Mouse (Mus musculus): ENCODE data around the gene Tcp11x2. TPM values are rescaled to one million over a fixed set of nuclear protein-coding genes. Genes with fewer than 3 reads are reported as not detected.

The Tcp11x2 gene
- 0.08 TPM in 1 of 2 replicates, not detected in the other for polyA plus RNA-seq (2015; fragmentation: Nextera tagmentation; extraction: Ambion mirVana)

- no peaks in the 10 kb centered on the region for H3K36me3 ChIP-seq (ENCODE audit: control insufficient read depth, insufficient read depth, low read length)
- H3K4me2 ChIP-seq (ENCODE audit: low read depth, low read length) = no peak within 1 kb of the TSS
- no peak within 1 kb of the TSS for H3K4me3 ChIP-seq (replicated peaks; ENCODE audit: low read length)
- H3K27ac ChIP-seq (ENCODE audit: low read length) = no peak within 1 kb of the TSS
- no peak within 1 kb of the TSS for H3K9ac ChIP-seq (ENCODE audit: low read length)
- no peaks in the 10 kb centered on the region for H3K9me3 ChIP-seq (replicated peaks; ENCODE audit: control insufficient read depth, low read length)
- ATAC-seq (ENCODE audit: insufficient read depth, low FRiP score) = no peak
- H3K27me3 ChIP-seq (ENCODE audit: control insufficient read depth, insufficient read depth, low read length) = no peaks in the 10 kb centered on the region; the same call in 1 of the 2 replicates
- 54% methylated on average over 1 of the region's 1 CpGs for WGBS
- H3K4me1 ChIP-seq (ENCODE audit: control insufficient read depth, insufficient read depth, low read length) = no peaks in the 10 kb centered on the region
Observed at GRCm38 (mm10) chrX:135693633-135694032, at the start of gene Tcp11x2. Tcp11x2 (minus strand) TSS chrX:135693790.

DNA sequence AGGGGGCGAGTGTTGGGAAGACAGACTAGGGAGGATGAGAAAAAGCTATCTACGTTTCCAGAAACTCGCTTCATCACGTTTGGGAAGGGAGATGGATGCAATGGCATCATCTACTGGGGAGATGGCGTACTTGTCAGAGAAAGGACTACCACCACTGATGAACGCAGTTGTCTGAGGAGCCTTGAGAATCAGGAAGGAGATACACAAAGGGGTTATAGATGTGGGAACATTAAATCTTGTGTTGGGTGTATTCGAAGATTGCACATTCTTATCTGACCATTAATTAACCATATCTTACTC lies 49.4 kb upstream of the Tcp11x2 start:
- Histone ChIP-seq H3K9me3 (replicated peaks; ENCODE audit: control insufficient read depth, low read length) (no peaks in the 10 kb centered on the region), H3K4me2 (ENCODE audit: low read depth, low read length) (peak overlapping the region; percentile 56), H3K27ac (ENCODE audit: low read length) (no peak overlapping the region; the same call in 1 of the 2 replicates), H3K36me3 (ENCODE audit: control insufficient read depth, insufficient read depth, low read length) (no peaks in the 10 kb centered on the region), H3K9ac (ENCODE audit: low read length) (peak overlapping the region; percentile 75), H3K27me3 (ENCODE audit: control insufficient read depth, insufficient read depth, low read length) (no peaks in the 10 kb centered on the region), H3K4me3 (replicated peaks; ENCODE audit: low read length) (peak overlapping the region; percentile 65), H3K4me1 (ENCODE audit: control insufficient read depth, insufficient read depth, low read length) (no peaks in the 10 kb centered on the region)
- no peak for ATAC-seq (ENCODE audit: insufficient read depth, low FRiP score)
- WGBS = 10% methylated on average over 7 of the region's 7 CpGs

DNA sequence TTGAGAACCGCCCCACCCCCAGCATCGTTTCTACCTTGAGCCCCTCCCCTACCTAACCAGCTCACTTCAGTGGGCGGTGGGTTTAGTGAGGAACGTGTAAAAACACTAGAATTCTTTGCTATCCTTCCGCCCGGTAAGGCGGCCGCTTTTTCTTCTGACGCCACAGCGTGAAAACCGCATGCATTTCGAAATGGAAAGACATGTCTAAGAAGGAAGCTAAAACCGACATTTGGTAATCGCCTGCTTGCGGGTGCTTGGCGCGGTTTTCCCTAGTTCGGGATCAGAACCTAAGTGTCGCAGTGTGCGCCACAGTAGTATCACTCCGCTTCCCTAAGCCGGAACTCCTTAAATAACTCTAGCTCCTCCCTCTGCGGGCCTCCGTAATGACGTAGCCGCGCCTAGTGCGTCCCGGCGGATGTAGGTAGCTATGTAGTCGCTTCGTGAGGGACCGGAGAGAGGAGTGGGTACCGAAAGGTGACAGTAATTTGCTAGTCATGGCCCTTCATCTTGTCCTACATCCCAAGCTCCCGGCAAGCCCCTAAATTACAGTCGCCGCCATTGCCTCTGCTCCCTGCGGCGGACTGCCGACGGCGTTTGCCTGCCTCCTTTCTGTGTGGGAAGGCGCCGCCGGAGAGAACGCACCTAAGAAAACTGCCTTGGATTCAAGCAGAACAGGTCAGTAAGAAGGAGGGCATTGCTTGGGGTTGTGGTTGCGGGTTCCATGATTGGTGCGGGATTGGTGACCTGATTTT lies 48.9 kb upstream of the Tcp11x2 start, which contains the start of the genes Armcx5 and Gprasp1:
Gene Armcx5, plus strand, starts transcription at position 430 of the 752 bp plus-strand sequence.
Gene Gprasp1, plus strand, starts transcription at position 430 of the 752 bp plus-strand sequence.
- Histone ChIP-seq H3K27ac (ENCODE audit: low read length) (peak within 1 kb of the TSS; percentile 85), H3K27me3 (ENCODE audit: control insufficient read depth, insufficient read depth, low read length) (no peaks in the 10 kb centered on the region), H3K9me3 (replicated peaks; ENCODE audit: control insufficient read depth, low read length) (no peaks in the 10 kb centered on the region), H3K36me3 (ENCODE audit: control insufficient read depth, insufficient read depth, low read length) (no peaks in the 10 kb centered on the region), H3K9ac (ENCODE audit: low read length) (peak within 1 kb of the TSS; percentile 75), H3K4me2 (ENCODE audit: low read depth, low read length) (peak within 1 kb of the TSS; percentile 56), H3K4me1 (ENCODE audit: control insufficient read depth, insufficient read depth, low read length) (no peaks in the 10 kb centered on the region), H3K4me3 (replicated peaks; ENCODE audit: low read length) (peak within 1 kb of the TSS; percentile 65)
- ATAC-seq (ENCODE audit: insufficient read depth, low FRiP score) = peak; percentile 97
- WGBS = 17% methylated on average over 48 of the region's 48 CpGs

- Histone ChIP-seq H3K4me1 (ENCODE audit: control insufficient read depth, insufficient read depth, low read length) (no peaks in the 10 kb centered on the region), H3K36me3 (ENCODE audit: control insufficient read depth, insufficient read depth, low read length) (no peaks in the 10 kb centered on the region), H3K9ac (ENCODE audit: low read length) (no peak overlapping the region), H3K4me3 (replicated peaks; ENCODE audit: low read length) (no peak overlapping the region), H3K27me3 (ENCODE audit: control insufficient read depth, insufficient read depth, low read length) (no peaks in the 10 kb centered on the region), H3K27ac (ENCODE audit: low read length) (no peak overlapping the region), H3K4me2 (ENCODE audit: low read depth, low read length) (no peak overlapping the region), H3K9me3 (replicated peaks; ENCODE audit: control insufficient read depth, low read length) (no peaks in the 10 kb centered on the region)
- WGBS = 84% methylated on average over 2 of the region's 2 CpGs
- no peak for ATAC-seq (ENCODE audit: insufficient read depth, low FRiP score)
Observed at GRCm38 (mm10) chrX:135738730-135739520, 45.3 kb upstream of the Tcp11x2 start.

DNA sequence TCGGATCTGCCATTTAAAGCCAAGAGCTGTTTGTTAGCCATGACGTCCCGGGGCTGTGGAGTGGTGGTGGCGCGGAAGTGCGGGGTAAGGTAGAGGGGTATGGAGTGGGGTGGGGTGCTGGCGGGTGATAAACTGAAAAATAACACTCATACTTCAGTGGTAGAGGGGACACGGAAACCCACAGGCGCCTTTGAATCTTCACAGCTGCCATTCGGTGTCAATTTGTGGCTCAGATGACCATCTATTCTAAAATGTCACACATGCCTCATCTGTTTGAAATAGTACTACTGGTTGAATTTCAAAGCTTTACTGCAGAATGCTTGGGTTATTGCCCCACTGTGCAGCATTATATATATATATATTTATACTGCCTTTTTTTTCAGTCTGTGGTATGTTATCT lies 31.6 kb upstream of the Tcp11x2 start, which contains the start of gene Tmsb15a:
Gene Tmsb15a, minus strand, starts transcription at position 101 of the 400 bp plus-strand sequence.
- no peaks in the 10 kb centered on the region for H3K9me3 ChIP-seq (replicated peaks; ENCODE audit: control insufficient read depth, low read length)
- WGBS = 81% methylated on average over 10 of the region's 10 CpGs
- H3K36me3 ChIP-seq (ENCODE audit: control insufficient read depth, insufficient read depth, low read length) = no peaks in the 10 kb centered on the region
- H3K9ac ChIP-seq (ENCODE audit: low read length) = no peak within 1 kb of the TSS
- no peak within 1 kb of the TSS for H3K4me2 ChIP-seq (ENCODE audit: low read depth, low read length)
- H3K4me3 ChIP-seq (replicated peaks; ENCODE audit: low read length) = no peak within 1 kb of the TSS
- no peaks in the 10 kb centered on the region for H3K4me1 ChIP-seq (ENCODE audit: control insufficient read depth, insufficient read depth, low read length)
- no peak for ATAC-seq (ENCODE audit: insufficient read depth, low FRiP score)
- H3K27ac ChIP-seq (ENCODE audit: low read length) = no peak within 1 kb of the TSS
- H3K27me3 ChIP-seq (ENCODE audit: control insufficient read depth, insufficient read depth, low read length) = no peaks in the 10 kb centered on the region; the same call in 1 of the 2 replicates

GRCm38 (mm10) chrX:135712845-135713244 lies 19.3 kb upstream of the Tcp11x2 start:
- Histone ChIP-seq H3K4me2 (ENCODE audit: low read depth, low read length) (no peak overlapping the region), H3K36me3 (ENCODE audit: control insufficient read depth, insufficient read depth, low read length) (no peaks in the 10 kb centered on the region), H3K27ac (ENCODE audit: low read length) (no peak overlapping the region), H3K4me1 (ENCODE audit: control insufficient read depth, insufficient read depth, low read length) (no peaks in the 10 kb centered on the region), H3K9ac (ENCODE audit: low read length) (no peak overlapping the region), H3K27me3 (ENCODE audit: control insufficient read depth, insufficient read depth, low read length) (no peaks in the 10 kb centered on the region), H3K4me3 (replicated peaks; ENCODE audit: low read length) (no peak overlapping the region), H3K9me3 (replicated peaks; ENCODE audit: control insufficient read depth, low read length) (no peaks in the 10 kb centered on the region)
- 88% methylated on average over 2 of the region's 2 CpGs for WGBS
- no peak for ATAC-seq (ENCODE audit: insufficient read depth, low FRiP score)

GRCm38 (mm10) chrX:135704349-135704748 lies 10.8 kb upstream of the Tcp11x2 start:
- no peaks in the 10 kb centered on the region for H3K9me3 ChIP-seq (replicated peaks; ENCODE audit: control insufficient read depth, low read length)
- ATAC-seq (ENCODE audit: insufficient read depth, low FRiP score) = no peak
- H3K27me3 ChIP-seq (ENCODE audit: control insufficient read depth, insufficient read depth, low read length) = no peaks in the 10 kb centered on the region
- H3K4me1 ChIP-seq (ENCODE audit: control insufficient read depth, insufficient read depth, low read length) = no peaks in the 10 kb centered on the region
- no peak overlapping the region for H3K4me2 ChIP-seq (ENCODE audit: low read depth, low read length)
- H3K4me3 ChIP-seq (replicated peaks; ENCODE audit: low read length) = no peak overlapping the region
- H3K36me3 ChIP-seq (ENCODE audit: control insufficient read depth, insufficient read depth, low read length) = no peaks in the 10 kb centered on the region
- H3K27ac ChIP-seq (ENCODE audit: low read length) = no peak overlapping the region
- no peak overlapping the region for H3K9ac ChIP-seq (ENCODE audit: low read length)
- 51% methylated on average over 2 of the region's 2 CpGs for WGBS

- Histone ChIP-seq H3K9me3 (replicated peaks; ENCODE audit: control insufficient read depth, low read length) (no peaks in the 10 kb centered on the region), H3K9ac (ENCODE audit: low read length) (no peak overlapping the region), H3K27me3 (ENCODE audit: control insufficient read depth, insufficient read depth, low read length) (no peaks in the 10 kb centered on the region), H3K4me2 (ENCODE audit: low read depth, low read length) (no peak overlapping the region), H3K4me1 (ENCODE audit: control insufficient read depth, insufficient read depth, low read length) (no peaks in the 10 kb centered on the region), H3K36me3 (ENCODE audit: control insufficient read depth, insufficient read depth, low read length) (no peaks in the 10 kb centered on the region), H3K4me3 (replicated peaks; ENCODE audit: low read length) (no peak overlapping the region), H3K27ac (ENCODE audit: low read length) (no peak overlapping the region)
- WGBS = 79% methylated on average over 1 of the region's 1 CpGs
- no peak for ATAC-seq (ENCODE audit: insufficient read depth, low FRiP score)
Observed at GRCm38 (mm10) chrX:135703111-135703510, 9.5 kb upstream of the Tcp11x2 start.

GRCm38 (mm10) chrX:135687802-135688201 lies 5.8 kb downstream of the Tcp11x2 start:
- ATAC-seq (ENCODE audit: insufficient read depth, low FRiP score) = no peak
- Histone ChIP-seq H3K27me3 (ENCODE audit: control insufficient read depth, insufficient read depth, low read length) (no peaks in the 10 kb centered on the region; the same call in 1 of the 2 replicates), H3K4me3 (replicated peaks; ENCODE audit: low read length) (no peak overlapping the region), H3K4me2 (ENCODE audit: low read depth, low read length) (no peak overlapping the region), H3K4me1 (ENCODE audit: control insufficient read depth, insufficient read depth, low read length) (no peaks in the 10 kb centered on the region), H3K9me3 (replicated peaks; ENCODE audit: control insufficient read depth, low read length) (no peaks in the 10 kb centered on the region), H3K9ac (ENCODE audit: low read length) (no peak overlapping the region), H3K27ac (ENCODE audit: low read length) (no peak overlapping the region), H3K36me3 (ENCODE audit: control insufficient read depth, insufficient read depth, low read length) (no peaks in the 10 kb centered on the region)
- WGBS = 67% methylated on average over 3 of the region's 3 CpGs

All from stomach, embryonic 16.5 days (tissue).